Mouse (Mus musculus) macrophage (primary cell): ENCODE measurements around the gene Krt28. TPM values are rescaled to one million over a fixed set of nuclear protein-coding genes. Genes with fewer than 3 reads are reported as not detected.

Source experiments
- H3K27ac ChIP-seq: fragments of 350-480 bp; formaldehyde crosslinking; 2 replicates; pipeline ENCODE4 v1.9.0; 2021
- H3K36me3 ChIP-seq: fragments of 350-480 bp; formaldehyde crosslinking; 2 replicates; pipeline ENCODE4 v1.9.0; 2021; ENCODE audit errors: inconsistent target
- H3K4me3 ChIP-seq: fragments of 350-480 bp; formaldehyde crosslinking; 2 replicates; pipeline ENCODE4 v1.9.0; 2021; ENCODE audit errors: inconsistent target
- H3K79me2 ChIP-seq: fragments of 350-480 bp; formaldehyde crosslinking; 2 replicates; pipeline ENCODE4 v1.9.0; 2021; ENCODE audit errors: inconsistent target
- WGBS: methylation state at CpG from one replicate; pipeline ENCODE4 v1.1.7; 2026; ENCODE audit warnings: inconsistent platforms; ENCODE audit not compliant: missing documents; 5-methylcytosine and 5-hydroxymethylcytosine counted together
- polyA plus RNA-seq: library from polyadenylated mRNA; stranded (reverse); fragments of 250-400 nt; gene quantifications from 3 replicates; pipeline ENCODE4 v1.2.4, GENCODE M21; 2018; ENCODE audit warnings: inconsistent platforms

Gene Krt28
- polyA plus RNA-seq, 1 experiment from 2014 or later = not detected

- no peaks in the 10 kb centered on the region for H3K36me3 ChIP-seq
- H3K79me2 ChIP-seq = no peaks in the 10 kb centered on the region
- 92% methylated on average over 11 of the region's 11 CpGs for WGBS
- H3K27ac ChIP-seq = no peak within 1 kb of the TSS
- H3K4me3 ChIP-seq = no peak within 1 kb of the TSS
Measured at GRCm38 (mm10) chr11:99322851-99323250, 51.9 kb downstream of the Krt28 start, which contains the start of gene Krt25. Gene Krt25 (minus strand): TSS chr11:99322951.

DNA sequence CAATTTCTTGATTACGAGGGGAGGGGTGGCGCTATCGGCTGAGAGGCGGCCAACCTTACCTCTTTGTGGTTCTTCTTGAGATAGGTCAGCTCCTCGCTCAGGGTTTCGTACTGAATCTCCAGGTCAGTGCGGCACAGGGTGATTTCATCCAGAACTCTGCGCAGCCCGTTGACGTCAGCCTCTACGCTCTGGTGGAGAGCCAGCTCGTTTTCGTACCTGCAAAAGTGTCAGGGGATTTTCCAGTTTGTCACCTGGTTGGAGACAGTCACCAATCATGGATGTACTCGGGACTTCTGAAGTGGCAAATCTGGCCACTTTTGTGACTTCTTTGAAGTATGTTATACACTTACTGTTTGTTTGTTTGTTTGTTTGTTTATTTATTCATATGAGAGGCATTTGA, 53.6 kb downstream of the Krt28 start:
- Histone ChIP-seq H3K79me2 (no peaks in the 10 kb centered on the region), H3K4me3 (no peak overlapping the region), H3K36me3 (no peaks in the 10 kb centered on the region), H3K27ac (no peak overlapping the region)
- WGBS = 90% methylated on average over 14 of the region's 14 CpGs

DNA sequence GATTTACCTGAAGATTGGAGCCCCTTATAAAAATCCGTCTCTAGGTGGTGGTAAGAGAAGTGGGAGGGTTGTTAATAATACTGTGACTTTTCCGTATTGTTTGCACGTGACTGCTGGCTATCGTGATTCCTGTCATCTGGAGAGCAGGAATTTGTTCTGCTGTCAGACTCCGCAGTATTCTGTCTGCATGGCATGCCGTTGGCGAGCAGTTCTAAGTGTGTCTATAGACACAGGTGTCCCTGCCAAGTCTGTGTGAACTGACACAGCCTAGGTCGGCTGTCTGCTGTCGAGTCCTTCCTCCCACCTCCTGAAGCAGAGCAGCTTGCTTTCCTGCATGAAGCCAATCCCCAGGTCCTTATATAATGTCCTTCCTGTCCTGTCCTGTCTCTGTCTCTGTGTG, 55.6 kb downstream of the Krt28 start:
- no peak overlapping the region for H3K27ac ChIP-seq
- WGBS = 73% methylated on average over 9 of the region's 9 CpGs
- H3K4me3 ChIP-seq = no peak overlapping the region
- H3K36me3 ChIP-seq = no peaks in the 10 kb centered on the region
- H3K79me2 ChIP-seq = no peaks in the 10 kb centered on the region

DNA sequence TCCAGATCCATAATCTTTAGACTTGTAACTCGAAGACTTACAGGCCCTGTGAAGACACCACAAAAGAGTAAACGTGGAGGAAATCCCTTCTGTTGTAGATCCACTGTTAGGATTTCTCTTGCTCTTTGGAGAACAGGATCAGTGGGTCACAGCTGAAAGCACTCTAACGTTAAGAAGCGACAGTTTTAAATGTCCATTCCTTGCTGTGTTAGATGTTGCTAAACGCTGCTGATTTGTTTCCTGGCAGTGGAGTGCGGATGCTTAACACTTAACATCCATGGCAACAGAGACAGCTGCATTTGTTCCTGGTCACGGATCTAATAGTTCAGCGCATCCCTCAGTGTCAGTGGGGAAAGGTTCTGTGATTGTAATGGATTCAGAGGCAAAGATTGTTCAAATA, 58.2 kb downstream of the Krt28 start:
- no peaks in the 10 kb centered on the region for H3K79me2 ChIP-seq
- no peak overlapping the region for H3K4me3 ChIP-seq
- no peaks in the 10 kb centered on the region for H3K36me3 ChIP-seq
- H3K27ac ChIP-seq = no peak overlapping the region
- WGBS = 86% methylated on average over 8 of the region's 8 CpGs

Other genes starting within 250 kb of the Krt28 start
- gene Ccr7, start 219.8 kb downstream of the Krt28 start, polyA plus RNA-seq = 0.98 to 2.3 TPM (median 1.1 TPM) in 3 replicates
- gene Smarce1, start 143.9 kb downstream of the Krt28 start, polyA plus RNA-seq = 54.8 to 118 TPM (median 76.8 TPM) in 3 replicates
- gene Krt222, start 130.8 kb downstream of the Krt28 start, polyA plus RNA-seq = not detected in 3 replicates
- gene Krt24, start 89.6 kb downstream of the Krt28 start, polyA plus RNA-seq = not detected in 3 replicates
- not detected in 3 replicates for gene Krt25, start 52.0 kb downstream of the Krt28 start, polyA plus RNA-seq
- not detected in 3 replicates for gene Krt26, start 36.9 kb downstream of the Krt28 start, polyA plus RNA-seq
- gene Krt27, start 23.8 kb downstream of the Krt28 start, polyA plus RNA-seq = not detected in 3 replicates
- 1.2 to 2.7 TPM (median 2.0 TPM) in 3 replicates for gene Krt10, start 14.5 kb upstream of the Krt28 start, polyA plus RNA-seq
- gene Krt12, start 47.4 kb upstream of the Krt28 start, polyA plus RNA-seq = not detected in 3 replicates
- gene Krt20, start 63.2 kb upstream of the Krt28 start, polyA plus RNA-seq = not detected in 3 replicates
- gene Krt23, start 118.2 kb upstream of the Krt28 start, polyA plus RNA-seq = not detected in 3 replicates
- not detected in 3 replicates for gene Krt39, start 146.4 kb upstream of the Krt28 start, polyA plus RNA-seq
- not detected in 3 replicates for gene Krt40, start 168.3 kb upstream of the Krt28 start, polyA plus RNA-seq
- not detected in 3 replicates for gene Krtap3-3, start 176.0 kb upstream of the Krt28 start, polyA plus RNA-seq
- gene Krtap3-2, start 181.9 kb upstream of the Krt28 start, polyA plus RNA-seq = not detected in 3 replicates
- gene Gm11939, start 184.6 kb upstream of the Krt28 start, polyA plus RNA-seq = not detected in 3 replicates
- not detected in 3 replicates for gene Krtap3-1, start 191.7 kb upstream of the Krt28 start, polyA plus RNA-seq
- gene Krtap1-5, start 206.1 kb upstream of the Krt28 start, polyA plus RNA-seq = not detected in 3 replicates
- not detected in 3 replicates for gene Krtap1-4, start 208.8 kb upstream of the Krt28 start, polyA plus RNA-seq
- gene Krtap1-3, start 216.4 kb upstream of the Krt28 start, polyA plus RNA-seq = not detected in 3 replicates
- not detected in 3 replicates for gene Krtap9-3, start 223.2 kb upstream of the Krt28 start, polyA plus RNA-seq
- gene Gm11938, start 228.4 kb upstream of the Krt28 start, polyA plus RNA-seq = not detected in 3 replicates
- gene Gm11937, start 235.3 kb upstream of the Krt28 start, polyA plus RNA-seq = not detected in 3 replicates
- not detected in 3 replicates for gene Krtap2-4, start 239.9 kb upstream of the Krt28 start, polyA plus RNA-seq
- gene Gm11562, start 245.5 kb upstream of the Krt28 start, polyA plus RNA-seq = not detected in 3 replicates